Mouse (Mus musculus) C2C12 (cell line): Measurements from ENCODE around the gene Rab40c.

Experiments
- CTCF ChIP-seq: IDR thresholded peaks from one replicate; pipeline ENCODE4 v1.5.1; 2011; ENCODE audit not compliant: control insufficient read depth, insufficient read depth, insufficient read length
- USF1 ChIP-seq: IDR thresholded peaks from one replicate; pipeline ENCODE4 v1.6.1; 2011; ENCODE audit warnings: low read depth, mild to moderate bottlenecking, control low read depth, moderate library complexity

DNA sequence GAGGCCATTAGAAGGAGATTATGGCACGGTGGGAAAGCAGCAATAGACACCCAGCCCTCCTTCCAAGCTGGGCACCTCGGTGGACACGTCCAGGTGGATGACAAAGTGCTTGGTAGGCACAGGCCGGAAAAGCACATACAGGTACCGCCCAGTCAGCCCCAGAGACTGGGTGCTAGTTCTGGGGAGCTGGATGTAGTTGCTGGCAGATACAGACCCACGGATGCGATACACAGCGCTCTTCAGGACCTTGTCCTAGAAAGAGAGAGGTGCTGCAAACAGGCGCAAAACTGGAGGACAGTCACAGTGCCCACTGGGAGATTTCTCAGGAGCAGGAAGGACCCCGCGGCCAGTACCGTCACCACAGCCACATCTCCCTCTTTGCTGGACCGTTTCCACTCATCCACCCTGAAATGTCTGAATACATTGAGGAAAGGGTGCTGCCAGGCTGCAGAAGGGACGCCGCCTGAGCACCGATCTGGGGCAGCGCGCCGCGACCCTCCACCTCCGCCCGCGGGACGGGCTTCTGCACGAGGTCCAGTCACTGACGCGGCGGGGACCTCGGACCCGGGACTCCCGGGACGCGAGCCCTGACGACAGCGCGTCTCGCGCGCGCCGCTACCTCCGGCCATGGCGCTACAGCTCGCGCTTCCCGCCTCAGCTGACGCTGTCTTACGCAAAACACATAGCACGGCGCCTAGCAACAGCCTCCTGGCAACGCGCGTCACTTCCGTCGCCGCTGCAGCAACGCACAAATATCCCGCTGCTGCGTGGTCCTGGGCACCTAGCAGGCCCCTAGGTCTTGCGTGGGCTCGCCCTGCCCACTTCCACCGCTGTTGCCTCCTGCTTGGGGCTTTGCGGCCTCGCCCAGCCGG, 58.5 kb downstream of the Rab40c start, which contains the start of gene Wdr90:
- TF ChIP-seq CTCF (no peak), USF1 (peak; percentile 28)
